ENCODE assay signal across 8 mouse cellular contexts in genomic region chr17:87502388-87503369, GRCm38 (mm10). TPM values are rescaled to one million over a fixed set of nuclear protein-coding genes. Genes with fewer than 3 reads are reported as not detected.
DNase-seq lines count a peak whose midpoint lies in the region; ATAC-seq and TF ChIP-seq lines count a peak whose summit lies in the region.

No protein-coding gene starts in this region.

- WGBS in heart, embryonic 12.5 days, result 15% methylated on average over 12 of the region's 14 CpGs
- 11% methylated on average over 11 of the region's 14 CpGs for WGBS in heart, embryonic 10.5 days
- WGBS in forebrain, postnatal 0 days, result 22% methylated on average over 13 of the region's 14 CpGs
- 25% methylated on average over 14 of the region's 14 CpGs for WGBS in midbrain, embryonic 11.5 days

- DNase-seq in heart, embryonic 10.5 days (ENCODE audit: low spot score), result no peak
- DNase-seq in CD4-positive helper T cell, adult 2 months (ENCODE audit: low read depth, low spot score), result peak; percentile 13
- peak; percentile 49 for DNase-seq in forebrain, postnatal 0 days
- no peak for DNase-seq in midbrain, embryonic 11.5 days (ENCODE audit: low spot score, missing footprints)
- DNase-seq in urinary bladder, postnatal 14 days (ENCODE audit: low spot score), result no peak
- no peak for DNase-seq in adrenal gland, adult 8-10 months
- DNase-seq in lung, postnatal 25 days (ENCODE audit: low spot score), result no peak

- H3K27ac ChIP-seq in heart, embryonic 12.5 days (ENCODE audit: poor library complexity, severe bottlenecking), result no peak overlapping the region
- H3K27ac ChIP-seq in heart, embryonic 10.5 days, result no peak overlapping the region
- peak overlapping the region; percentile 59; the same call in 1 of the 2 replicates for H3K27ac ChIP-seq in forebrain, postnatal 0 days (ENCODE audit: low read depth, low read length)
- H3K27ac ChIP-seq in midbrain, embryonic 11.5 days (ENCODE audit: low read depth, low read length), result no peak overlapping the region

- ATAC-seq in heart, embryonic 12.5 days (ENCODE audit: insufficient number of reproducible peaks, low FRiP score), result 0 out of 2 replicates have a peak, but pooled peaks have one; percentile 15
- peak; percentile 88 for ATAC-seq in forebrain, postnatal 0 days
- 0 out of 2 replicates have a peak, but pooled peaks have one; percentile 54 for ATAC-seq in midbrain, embryonic 11.5 days (ENCODE audit: low FRiP score)

- H3K27me3 ChIP-seq in heart, embryonic 12.5 days (replicated peaks), result peaks cover 5% of the 10 kb centered on the region; the same call in 1 of the 2 replicates
- H3K27me3 ChIP-seq in heart, embryonic 10.5 days (ENCODE audit: insufficient read depth, poor library complexity, severe bottlenecking), result peaks cover 11% of the 10 kb centered on the region
- H3K27me3 ChIP-seq in forebrain, postnatal 0 days (ENCODE audit: insufficient read depth, low read length), result no peaks in the 10 kb centered on the region
- H3K27me3 ChIP-seq in midbrain, embryonic 11.5 days (ENCODE audit: control insufficient read depth, insufficient read depth, low read length), result no peaks in the 10 kb centered on the region

- H3K9me3 ChIP-seq in heart, embryonic 12.5 days (replicated peaks), result no peaks in the 10 kb centered on the region
- H3K9me3 ChIP-seq in heart, embryonic 10.5 days, result no peaks in the 10 kb centered on the region
- no peaks in the 10 kb centered on the region for H3K9me3 ChIP-seq in forebrain, postnatal 0 days (ENCODE audit: low read length)
- no peaks in the 10 kb centered on the region for H3K9me3 ChIP-seq in midbrain, embryonic 11.5 days (ENCODE audit: control insufficient read depth, low read length)

- no peak overlapping the region for H3K9ac ChIP-seq in heart, embryonic 12.5 days
- no peak overlapping the region for H3K9ac ChIP-seq in forebrain, postnatal 0 days
- no peak overlapping the region for H3K9ac ChIP-seq in midbrain, embryonic 11.5 days (ENCODE audit: low read length)

- H3K4me3 ChIP-seq in heart, embryonic 12.5 days, result no peak overlapping the region
- no peak overlapping the region for H3K4me3 ChIP-seq in heart, embryonic 10.5 days
- H3K4me3 ChIP-seq in forebrain, postnatal 0 days (ENCODE audit: low read depth, low read length), result no peak overlapping the region
- H3K4me3 ChIP-seq in midbrain, embryonic 11.5 days (ENCODE audit: low read depth, low read length), result no peak overlapping the region

- peak; percentile 3; the same call in 1 of the 2 replicates for TF ChIP-seq CTCF in forebrain, postnatal 0 days (IDR thresholded peaks at IDR 0.05; ENCODE audit: low read depth)

- H3K4me1 ChIP-seq in heart, embryonic 12.5 days (replicated peaks), result peaks cover 22% of the 10 kb centered on the region
- peaks cover 26% of the 10 kb centered on the region for H3K4me1 ChIP-seq in heart, embryonic 10.5 days
- peaks cover 5% of the 10 kb centered on the region for H3K4me1 ChIP-seq in forebrain, postnatal 0 days (ENCODE audit: insufficient read depth)
- no peaks in the 10 kb centered on the region; the same call in 1 of the 2 replicates for H3K4me1 ChIP-seq in midbrain, embryonic 11.5 days (ENCODE audit: control insufficient read depth, insufficient read depth, low read length)

- peak overlapping the region; percentile 31 for H3K4me2 ChIP-seq in heart, embryonic 12.5 days
- H3K4me2 ChIP-seq in forebrain, postnatal 0 days (ENCODE audit: low read depth), result no peak overlapping the region
- H3K4me2 ChIP-seq in midbrain, embryonic 11.5 days, result no peak overlapping the region

- H3K36me3 ChIP-seq in heart, embryonic 12.5 days, result no peaks in the 10 kb centered on the region
- no peaks in the 10 kb centered on the region for H3K36me3 ChIP-seq in heart, embryonic 10.5 days
- H3K36me3 ChIP-seq in forebrain, postnatal 0 days (ENCODE audit: insufficient read depth), result no peaks in the 10 kb centered on the region
- H3K36me3 ChIP-seq in midbrain, embryonic 11.5 days (ENCODE audit: control insufficient read depth, insufficient read depth, low read length), result no peaks in the 10 kb centered on the region

RNA-seq across cellular contexts. Expression of gene Calm2, which starts 55.9 kb away (rescaled TPM):
- polyA plus RNA-seq in heart, embryonic 12.5 days (2016; fragmentation: Nextera tagmentation; extraction: Ambion mirVana), result 619 and 647 TPM in 2 replicates
- polyA plus RNA-seq in heart, embryonic 10.5 days (2016; fragmentation: Nextera tagmentation; extraction: Ambion mirVana), result 738 and 942 TPM in 2 replicates
- 1,563 and 1,794 TPM in 2 replicates for total RNA-seq in forebrain, postnatal 0 days (2014; rRNA removed)
- 3,264 and 3,401 TPM in 2 replicates for polyA plus RNA-seq in forebrain, postnatal 0 days (2015; fragmentation: Nextera tagmentation; extraction: Ambion mirVana)
- 1,326 and 1,445 TPM in 2 replicates for polyA plus RNA-seq in midbrain, embryonic 11.5 days (2014; fragmentation: Nextera tagmentation; extraction: Ambion mirVana)
- 100 to 1,000 TPM; 507 to 545 (median 540) TPM for total RNA-seq in adrenal gland, adult 8-10 months (2022)

Comparison
In these comparisons a context has a peak if more than half of its experiments do, and no peak if none do; other contexts are left out.
1. ATAC-seq: peak in every context shown above with its lines; median percentile 88 in forebrain, postnatal 0 days; 54 in midbrain, embryonic 11.5 days; 15 in heart, embryonic 12.5 days.
2. DNase-seq: peak in CD4-positive helper T cell, adult 2 months (single experiment) and forebrain, postnatal 0 days (single experiment); none in heart, embryonic 10.5 days (single experiment), midbrain, embryonic 11.5 days (single experiment), urinary bladder, postnatal 14 days (single experiment), adrenal gland, adult 8-10 months (single experiment) and lung, postnatal 25 days (single experiment).